Mouse (Mus musculus) G1E (cell line): ENCODE results near the gene Wasf2.

Experiments
- CTCF ChIP-seq: IDR thresholded peaks from 2 replicates; pipeline ENCODE4 v1.5.1; 2012; ENCODE audit warnings: low read depth, low read length, inconsistent platforms, mixed read lengths
- GATA1 ChIP-seq: IDR thresholded peaks from 2 replicates; pipeline ENCODE4 v1.6.1; 2012; ENCODE audit warnings: borderline replicate concordance, low read length, inconsistent platforms, mixed read lengths
- TAL1 ChIP-seq: conservative IDR thresholded peaks from 2 replicates; pipeline ENCODE4 v1.6.1; 2012; ENCODE audit warnings: low read depth, low read length, inconsistent platforms, mixed read lengths

DNA sequence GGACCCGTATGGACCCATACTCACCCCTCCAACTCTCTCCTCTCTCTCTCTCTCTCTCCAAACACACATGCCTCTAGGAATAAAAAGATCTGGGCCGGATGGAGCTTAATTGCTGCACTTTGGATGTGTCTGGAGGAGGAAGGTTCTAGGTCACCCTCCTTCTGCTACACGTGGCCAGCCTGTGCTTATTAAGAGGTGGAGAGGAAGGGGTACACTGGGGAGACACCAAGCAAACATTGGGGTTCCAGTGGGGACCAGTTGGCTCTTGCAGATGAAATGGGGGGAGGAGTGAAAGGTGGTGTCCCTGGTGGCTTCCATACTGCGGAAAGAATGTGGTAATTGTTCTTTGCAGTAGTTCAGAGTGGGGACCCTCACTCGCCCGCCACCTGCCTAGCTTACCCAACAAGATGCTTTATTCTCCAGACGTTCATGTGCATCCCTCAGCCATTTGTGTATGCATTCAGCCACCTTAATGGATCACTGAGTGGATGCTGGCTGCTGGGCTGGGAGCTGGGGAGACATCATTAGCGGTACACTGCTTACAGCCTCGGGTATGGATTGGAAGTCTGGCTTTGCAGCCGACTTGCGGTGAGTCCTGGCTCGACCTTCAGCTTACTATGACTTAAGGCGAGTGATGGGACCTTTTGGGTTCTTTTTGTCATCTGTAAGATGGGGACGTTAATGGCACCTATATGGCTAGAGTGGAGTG, 14.4 kb upstream of the Wasf2 start:
- TF ChIP-seq CTCF: no peak
- TF ChIP-seq TAL1: no peak
- no peak for TF ChIP-seq GATA1
